Mouse (Mus musculus) forebrain, embryonic 13.5 days (tissue): Measurements from ENCODE around the gene Prickle2. TPM values are rescaled to one million over a fixed set of nuclear protein-coding genes. Genes with fewer than 3 reads are reported as not detected.

Experiments used
- ATAC-seq: fragments of 200-750 bp; cut with Nextera tagmentation; 2 replicates; pipeline ENCODE4 v1.8.0; 2017
- H3K27ac ChIP-seq: fragments of 300-500 bp; sonication (generic); 2 replicates; pipeline ENCODE4 v1.5.1; 2015; ENCODE audit warnings: inconsistent platforms, mild to moderate bottlenecking, moderate library complexity
- H3K27me3 ChIP-seq: fragments of 300-500 bp; sonication (generic); 2 replicates; pipeline ENCODE4 v1.6.1; 2015; ENCODE audit warnings: mild to moderate bottlenecking, inconsistent platforms
- H3K36me3 ChIP-seq: fragments of 300-500 bp; sonication (generic); 2 replicates; pipeline ENCODE4 v1.6.1; 2015; ENCODE audit warnings: mild to moderate bottlenecking, inconsistent platforms; ENCODE audit not compliant: poor library complexity, severe bottlenecking
- H3K4me1 ChIP-seq: fragments of 300-500 bp; sonication (generic); 2 replicates; pipeline ENCODE4 v1.6.1; 2015; ENCODE audit warnings: inconsistent platforms
- H3K4me2 ChIP-seq: fragments of 300-500 bp; sonication (generic); 2 replicates; pipeline ENCODE4 v1.6.1; 2015; ENCODE audit warnings: inconsistent platforms, mild to moderate bottlenecking, moderate library complexity
- H3K4me3 ChIP-seq: fragments of 300-500 bp; sonication (generic); 2 replicates; pipeline ENCODE4 v1.5.1; 2015; ENCODE audit warnings: mild to moderate bottlenecking, inconsistent platforms
- H3K9ac ChIP-seq: fragments of 300-500 bp; sonication (generic); 2 replicates; pipeline ENCODE4 v1.6.1; 2015; ENCODE audit warnings: mild to moderate bottlenecking, inconsistent platforms
- H3K9me3 ChIP-seq: fragments of 300-500 bp; sonication (generic); replicated peaks from 2 replicates; pipeline ENCODE4 v1.6.1; 2016; ENCODE audit warnings: inconsistent platforms
- WGBS: fragments of 180-500 bp; shearing (Covaris S2); methylation state at CpG from one replicate; pipeline ENCODE4 v1.1.7; 2015; 5-methylcytosine and 5-hydroxymethylcytosine counted together
- polyA plus RNA-seq: library from polyadenylated mRNA; unstranded; fragments of >200 nt; fragmentation: Nextera tagmentation; extraction: Ambion mirVana; gene quantifications from 2 replicates; pipeline ENCODE4 v1.2.1, GENCODE M21; 2015

Prickle2 gene
- polyA plus RNA-seq, 1 experiment from 2014 or later = 4.3 TPM

- ATAC-seq = no peak
- H3K27me3 ChIP-seq = no peaks in the 10 kb centered on the region
- no peak overlapping the region for H3K4me2 ChIP-seq
- H3K36me3 ChIP-seq = no peaks in the 10 kb centered on the region
- no peak overlapping the region for H3K9ac ChIP-seq
- 76% methylated on average over 3 of the region's 3 CpGs for WGBS
- peaks cover 6% of the 10 kb centered on the region; the same call in 1 of the 2 replicates for H3K4me1 ChIP-seq
- no peaks in the 10 kb centered on the region for H3K9me3 ChIP-seq
- no peak overlapping the region for H3K27ac ChIP-seq
- no peak overlapping the region for H3K4me3 ChIP-seq
Observed at GRCm38 (mm10) chr6:92532896-92533295, 173.1 kb downstream of the Prickle2 start.

- H3K4me2 ChIP-seq = no peak overlapping the region
- H3K27ac ChIP-seq = no peak overlapping the region
- H3K4me3 ChIP-seq = no peak overlapping the region
- H3K9me3 ChIP-seq = no peaks in the 10 kb centered on the region
- no peak overlapping the region for H3K9ac ChIP-seq
- no peak for ATAC-seq
- no peaks in the 10 kb centered on the region for H3K36me3 ChIP-seq
- H3K4me1 ChIP-seq = peaks cover 6% of the 10 kb centered on the region; the same call in 1 of the 2 replicates
- H3K27me3 ChIP-seq = no peaks in the 10 kb centered on the region
- 77% methylated on average over 6 of the region's 6 CpGs for WGBS
Observed at GRCm38 (mm10) chr6:92532331-92532730, 173.6 kb downstream of the Prickle2 start.

GRCm38 (mm10) chr6:92526212-92526611, 179.7 kb downstream of the Prickle2 start:
- no peaks in the 10 kb centered on the region for H3K9me3 ChIP-seq
- H3K4me3 ChIP-seq = no peak overlapping the region
- H3K27ac ChIP-seq = no peak overlapping the region
- 69% methylated on average over 3 of the region's 3 CpGs for WGBS
- H3K4me1 ChIP-seq = peaks cover 3% of the 10 kb centered on the region; the same call in 1 of the 2 replicates
- H3K27me3 ChIP-seq = no peaks in the 10 kb centered on the region
- ATAC-seq = no peak
- no peaks in the 10 kb centered on the region for H3K36me3 ChIP-seq
- H3K9ac ChIP-seq = no peak overlapping the region
- no peak overlapping the region for H3K4me2 ChIP-seq

DNA sequence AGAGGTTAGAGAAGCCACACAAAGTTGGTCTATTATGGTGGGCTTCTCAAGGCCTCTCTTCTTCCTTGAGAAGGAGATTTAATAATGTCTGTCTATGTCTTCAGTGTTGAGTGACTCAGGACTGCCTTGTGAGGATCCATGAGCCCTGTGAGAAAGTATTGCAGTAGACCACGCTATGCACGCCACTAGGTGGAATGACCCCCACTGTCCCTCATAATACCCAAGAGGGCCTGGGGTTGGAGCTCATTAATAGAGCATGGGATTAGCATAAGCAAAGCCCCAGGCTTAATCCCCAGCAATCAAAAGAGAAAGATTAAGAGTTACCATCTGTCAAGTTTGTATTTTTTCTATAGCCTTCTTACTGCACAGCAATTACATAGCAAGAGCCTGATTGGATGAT, 180.3 kb downstream of the Prickle2 start:
- Histone ChIP-seq H3K4me3 (no peak overlapping the region), H3K27me3 (no peaks in the 10 kb centered on the region), H3K9me3 (no peaks in the 10 kb centered on the region), H3K4me2 (no peak overlapping the region), H3K36me3 (no peaks in the 10 kb centered on the region), H3K27ac (no peak overlapping the region), H3K9ac (no peak overlapping the region), H3K4me1 (peaks cover 4% of the 10 kb centered on the region; the same call in 1 of the 2 replicates)
- ATAC-seq = no peak
- WGBS = 13% methylated on average over 2 of the region's 2 CpGs

DNA sequence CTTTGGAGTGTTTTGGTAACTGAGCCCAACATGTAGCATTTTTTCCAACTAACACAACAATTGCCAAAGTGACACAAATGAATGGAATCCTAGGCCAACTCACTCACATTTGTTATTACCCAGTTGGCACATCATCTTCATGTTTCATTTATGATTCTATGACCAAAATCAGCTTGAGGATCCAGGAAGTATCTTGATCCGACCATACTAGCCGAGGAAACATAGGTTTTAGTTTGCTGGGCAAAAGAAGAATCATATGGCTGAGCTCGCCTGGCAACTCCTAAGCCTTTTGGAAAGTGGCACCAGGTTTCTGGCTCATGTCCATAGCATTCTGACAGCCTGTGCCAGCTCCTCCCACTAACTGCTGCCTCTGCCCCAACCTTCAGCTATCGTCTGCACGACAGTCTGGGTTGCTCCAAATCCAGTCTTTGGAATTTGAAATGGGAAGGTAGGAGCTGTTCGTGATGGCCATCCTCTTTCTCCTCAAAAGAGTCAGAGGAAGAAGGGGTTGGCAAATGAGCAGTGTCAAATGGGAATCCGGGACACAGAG, 184.4 kb downstream of the Prickle2 start:
- Histone ChIP-seq H3K4me3 (no peak overlapping the region), H3K27me3 (no peaks in the 10 kb centered on the region), H3K4me1 (peaks cover 7% of the 10 kb centered on the region; the same call in 1 of the 2 replicates), H3K4me2 (no peak overlapping the region), H3K36me3 (no peaks in the 10 kb centered on the region), H3K27ac (no peak overlapping the region), H3K9me3 (no peaks in the 10 kb centered on the region), H3K9ac (no peak overlapping the region)
- 68% methylated on average over 7 of the region's 7 CpGs for WGBS
- peak; percentile 83; the same call in 1 of the 2 replicates for ATAC-seq

- Histone ChIP-seq H3K9me3 (no peaks in the 10 kb centered on the region), H3K4me3 (no peak overlapping the region), H3K4me1 (peaks cover 7% of the 10 kb centered on the region; the same call in 1 of the 2 replicates), H3K27me3 (no peaks in the 10 kb centered on the region), H3K4me2 (no peak overlapping the region), H3K9ac (no peak overlapping the region), H3K36me3 (no peaks in the 10 kb centered on the region), H3K27ac (no peak overlapping the region)
- 79% methylated on average over 5 of the region's 5 CpGs for WGBS
- ATAC-seq = no peak
Observed at GRCm38 (mm10) chr6:92520088-92520875, 185.7 kb downstream of the Prickle2 start.

DNA sequence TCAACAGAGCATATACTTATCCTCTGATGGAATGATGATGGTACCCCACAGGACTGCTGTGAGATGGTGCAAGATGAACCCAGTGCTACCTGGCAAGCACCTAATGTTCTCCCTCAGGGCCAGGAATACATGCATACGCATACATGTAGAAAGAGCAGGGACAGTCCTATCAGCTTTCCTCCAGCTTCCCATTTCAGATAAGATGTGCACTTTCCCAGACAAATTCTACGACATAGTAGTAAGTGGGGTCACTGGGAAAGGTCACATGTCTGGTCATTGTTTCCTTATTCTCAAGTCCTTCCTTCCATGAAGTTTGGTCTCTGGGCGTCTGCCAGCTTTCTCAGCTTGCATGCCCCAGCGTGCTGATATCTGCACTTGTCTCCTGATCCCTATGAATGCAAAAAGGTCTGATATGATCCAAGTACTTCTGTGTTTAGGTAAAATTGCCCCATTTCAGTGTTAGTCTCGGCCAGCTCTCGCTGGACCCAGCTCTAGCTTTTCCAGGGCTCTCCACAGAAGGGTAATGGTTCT, 187.5 kb downstream of the Prickle2 start:
- Histone ChIP-seq H3K27me3 (no peaks in the 10 kb centered on the region), H3K9ac (no peak overlapping the region), H3K27ac (no peak overlapping the region), H3K4me3 (no peak overlapping the region), H3K4me2 (no peak overlapping the region), H3K36me3 (no peaks in the 10 kb centered on the region), H3K4me1 (peaks cover 7% of the 10 kb centered on the region; the same call in 1 of the 2 replicates), H3K9me3 (no peaks in the 10 kb centered on the region)
- no peak for ATAC-seq
- WGBS = 88% methylated on average over 6 of the region's 6 CpGs

DNA sequence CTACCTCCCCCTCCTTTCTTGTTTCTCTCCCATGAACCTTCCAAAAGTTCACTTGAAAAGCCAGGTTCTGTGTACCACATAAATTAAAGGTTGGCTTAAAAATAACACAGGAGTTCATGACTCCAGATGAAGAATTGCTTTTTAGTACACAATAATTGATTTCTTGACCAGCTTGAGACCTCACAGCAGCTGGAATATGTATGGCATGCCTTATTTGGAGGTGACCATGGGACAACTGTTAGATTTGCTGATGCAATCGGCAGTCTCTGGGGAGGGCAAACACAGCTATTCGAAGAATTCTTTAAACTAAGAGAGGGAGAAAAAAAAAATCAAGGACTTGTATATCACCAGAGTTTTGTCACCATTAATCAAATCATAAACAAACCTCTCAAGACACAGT, 189.0 kb downstream of the Prickle2 start:
- WGBS = 83% methylated on average over 2 of the region's 2 CpGs
- no peak for ATAC-seq

DNA sequence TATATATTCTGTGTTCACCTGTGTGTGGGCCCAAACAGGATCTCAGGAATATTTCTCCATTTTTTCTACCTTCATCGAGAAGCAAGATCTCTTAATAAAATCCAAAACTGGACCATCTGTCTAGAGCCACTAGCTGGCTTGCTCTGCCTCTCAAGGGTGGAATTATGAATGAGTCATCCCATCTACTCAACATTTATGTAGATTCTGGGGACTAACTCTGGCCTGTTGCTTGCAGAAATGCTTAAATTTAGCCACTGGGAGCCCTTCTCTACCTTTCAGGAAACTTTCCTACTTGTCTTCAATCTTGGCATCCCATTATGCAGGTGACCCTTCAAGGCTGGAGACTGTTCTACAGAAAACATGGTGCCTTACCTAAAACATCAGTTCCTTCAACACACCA, 194.0 kb downstream of the Prickle2 start:
- no peaks in the 10 kb centered on the region for H3K36me3 ChIP-seq
- no peaks in the 10 kb centered on the region for H3K4me1 ChIP-seq
- no peak overlapping the region for H3K4me2 ChIP-seq
- H3K9me3 ChIP-seq = no peaks in the 10 kb centered on the region
- H3K4me3 ChIP-seq = no peak overlapping the region
- no peaks in the 10 kb centered on the region for H3K27me3 ChIP-seq
- no peak for ATAC-seq
- no peak overlapping the region for H3K27ac ChIP-seq
- WGBS = 92% methylated on average over 1 of the region's 1 CpGs
- H3K9ac ChIP-seq = no peak overlapping the region

More for the DNA sequence above, 189.0 kb downstream of the Prickle2 start:
- H3K27ac ChIP-seq = no peak overlapping the region
- H3K27me3 ChIP-seq = no peaks in the 10 kb centered on the region
- H3K36me3 ChIP-seq = no peaks in the 10 kb centered on the region
- H3K4me3 ChIP-seq = no peak overlapping the region
- H3K9ac ChIP-seq = no peak overlapping the region
- peaks cover 7% of the 10 kb centered on the region; the same call in 1 of the 2 replicates for H3K4me1 ChIP-seq
- H3K9me3 ChIP-seq = no peaks in the 10 kb centered on the region
- no peak overlapping the region for H3K4me2 ChIP-seq

GRCm38 (mm10) chr6:92509712-92510111, 196.2 kb downstream of the Prickle2 start:
- no peak overlapping the region for H3K4me3 ChIP-seq
- no peaks in the 10 kb centered on the region for H3K27me3 ChIP-seq
- no peak for ATAC-seq
- no peaks in the 10 kb centered on the region for H3K9me3 ChIP-seq
- WGBS = 81% methylated on average over 2 of the region's 2 CpGs
- H3K9ac ChIP-seq = no peak overlapping the region
- no peaks in the 10 kb centered on the region for H3K4me1 ChIP-seq
- no peak overlapping the region for H3K27ac ChIP-seq
- H3K36me3 ChIP-seq = no peaks in the 10 kb centered on the region
- H3K4me2 ChIP-seq = no peak overlapping the region

GRCm38 (mm10) chr6:92506276-92506675, 199.7 kb downstream of the Prickle2 start:
- no peaks in the 10 kb centered on the region for H3K9me3 ChIP-seq
- H3K9ac ChIP-seq = no peak overlapping the region
- no peak overlapping the region for H3K4me2 ChIP-seq
- no peaks in the 10 kb centered on the region for H3K27me3 ChIP-seq
- ATAC-seq = no peak
- 76% methylated on average over 3 of the region's 3 CpGs for WGBS
- H3K36me3 ChIP-seq = no peaks in the 10 kb centered on the region
- no peak overlapping the region for H3K4me3 ChIP-seq
- no peaks in the 10 kb centered on the region for H3K4me1 ChIP-seq
- no peak overlapping the region for H3K27ac ChIP-seq

- no peak overlapping the region for H3K27ac ChIP-seq
- H3K27me3 ChIP-seq = no peaks in the 10 kb centered on the region
- 81% methylated on average over 4 of the region's 4 CpGs for WGBS
- no peak for ATAC-seq
- H3K4me2 ChIP-seq = no peak overlapping the region
- peaks cover 6% of the 10 kb centered on the region; the same call in 1 of the 2 replicates for H3K4me1 ChIP-seq
- no peak overlapping the region for H3K9ac ChIP-seq
- H3K36me3 ChIP-seq = no peaks in the 10 kb centered on the region
- H3K9me3 ChIP-seq = no peaks in the 10 kb centered on the region
- H3K4me3 ChIP-seq = no peak overlapping the region
Observed at GRCm38 (mm10) chr6:92499449-92499848, 206.5 kb downstream of the Prickle2 start.
